ENCODE assay signal across 8 mouse cellular contexts in the genomic region with DNA sequence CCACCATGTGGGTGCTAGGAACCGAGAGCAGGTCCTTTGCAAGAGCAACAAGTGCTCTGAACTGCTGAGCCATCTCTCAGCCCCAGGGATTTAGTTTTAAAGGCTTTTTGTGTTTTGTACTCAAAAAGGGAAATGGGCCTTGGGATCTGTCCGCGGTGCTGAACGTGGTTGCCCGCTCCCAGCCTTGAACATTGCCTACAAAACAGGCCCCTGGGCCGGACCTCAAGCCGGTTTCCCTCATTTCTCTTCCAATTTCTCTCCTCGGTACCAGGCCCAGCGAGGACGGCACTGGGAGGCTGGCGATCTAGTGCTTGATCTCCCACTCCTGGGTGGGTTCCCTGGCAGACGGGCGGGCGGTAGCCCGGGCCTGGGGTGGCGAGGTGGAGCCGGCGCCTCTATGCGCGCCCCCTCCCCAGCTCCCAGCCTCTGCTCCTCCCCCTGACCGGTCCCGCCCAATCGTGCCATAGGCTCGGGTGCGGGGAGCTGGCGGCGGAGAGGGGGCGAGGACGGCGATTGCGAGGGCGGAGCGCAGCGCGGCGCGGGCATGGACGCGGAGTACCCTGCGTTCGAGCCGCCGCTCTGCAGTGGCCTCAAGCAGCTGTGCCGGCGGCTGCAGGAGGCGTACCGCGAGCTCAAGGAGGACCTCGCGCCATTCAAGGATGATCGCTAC. TPM values are rescaled to one million over a fixed set of nuclear protein-coding genes. Genes with fewer than 3 reads are reported as not detected.
DNase-seq lines count a peak whose midpoint lies in the region; ATAC-seq and TF ChIP-seq lines count a peak whose summit lies in the region.
"Not testable (repeated sequence)": the region's sequence is repeated elsewhere in the genome, so short reads cannot be mapped to it uniquely, and the experiment has no call there.

A gene (plus strand): TSS at position 461 of the 670 bp plus-strand sequence.

- DNase-seq in MEL (ENCODE audit: low read depth, low spot score); hindbrain, embryonic 10.5 days (ENCODE audit: low spot score); kidney, postnatal 0 days (ENCODE audit: low spot score); left cerebral cortex, postnatal 4 days: not testable (repeated sequence)
- DNase-seq in cerebellum, postnatal 25 days: peak; percentile 40 to 48

- not testable (repeated sequence) for H3K9me3 ChIP-seq in MEL (replicated peaks; ENCODE audit: insufficient read depth, low read length); forebrain, embryonic 16.5 days (ENCODE audit: control insufficient read depth, low read length); hindbrain, embryonic 10.5 days; kidney, postnatal 0 days (replicated peaks; ENCODE audit: low read length)

- not testable (repeated sequence) for TF ChIP-seq EP300 in MEL (IDR thresholded peaks at IDR 0.05; ENCODE audit: low read depth in 1 of 2, low read length in 2 of 2)

- H3K36me3 ChIP-seq in MEL (ENCODE audit: control insufficient read depth in 1 of 2, insufficient read depth in 2 of 2, low read length in 2 of 2); forebrain, embryonic 16.5 days (ENCODE audit: control insufficient read depth, insufficient read depth); hindbrain, embryonic 10.5 days; kidney, postnatal 0 days (ENCODE audit: insufficient read depth, low read length); small intestine, adult 2 months (ENCODE audit: control insufficient read depth, insufficient read depth, low read length): not testable (repeated sequence)

- TF ChIP-seq RAD21 in MEL (IDR thresholded peaks at IDR 0.05; ENCODE audit: low read depth, low read length): not testable (repeated sequence)

- H3K9ac ChIP-seq in MEL (ENCODE audit: control insufficient read depth, low read depth, low read length, poor library complexity, severe bottlenecking); kidney, postnatal 0 days (ENCODE audit: low read depth, low read length): not testable (repeated sequence)
- H3K9ac ChIP-seq in forebrain, embryonic 16.5 days (replicated peaks; ENCODE audit: low read depth, low read length): 0 out of 2 replicates have a peak within 1 kb of the TSS, but pooled peaks have one; percentile 42

- under 1% methylated on average over 14 of the region's 51 CpGs for WGBS in forebrain, embryonic 16.5 days
- under 1% methylated on average over 23 of the region's 51 CpGs for WGBS in hindbrain, embryonic 10.5 days
- WGBS in kidney, postnatal 0 days: 2% methylated on average over 8 of the region's 51 CpGs
- 5% methylated on average over 22 of the region's 51 CpGs for WGBS in small intestine, adult 2 months

- H3K4me1 ChIP-seq in MEL (ENCODE audit: control insufficient read depth in 1 of 2, insufficient read depth in 2 of 2, low read length in 2 of 2); forebrain, embryonic 16.5 days (replicated peaks; ENCODE audit: control insufficient read depth, insufficient read depth, low read length); hindbrain, embryonic 10.5 days (replicated peaks); kidney, postnatal 0 days (replicated peaks; ENCODE audit: insufficient read depth, low read length); small intestine, adult 2 months (ENCODE audit: control insufficient read depth, insufficient read depth, insufficient read length, low read length): not testable (repeated sequence)

- H3K79me2 ChIP-seq in MEL (ENCODE audit: control insufficient read depth, insufficient read depth, low read length, poor library complexity): not testable (repeated sequence)

- H3K27ac ChIP-seq in MEL (ENCODE audit: control insufficient read depth, low read depth, low read length); forebrain, embryonic 16.5 days (ENCODE audit: low read length); hindbrain, embryonic 10.5 days; kidney, postnatal 0 days; small intestine, adult 2 months (ENCODE audit: insufficient read depth, low read depth, low read length): not testable (repeated sequence)

- H3K27me3 ChIP-seq in MEL (ENCODE audit: control insufficient read depth in 1 of 2, insufficient read depth in 2 of 2, low read length in 2 of 2); forebrain, embryonic 16.5 days (replicated peaks; ENCODE audit: control insufficient read depth, insufficient read depth, low read length); hindbrain, embryonic 10.5 days (ENCODE audit: insufficient read depth, poor library complexity, severe bottlenecking); kidney, postnatal 0 days (ENCODE audit: insufficient read depth, low read length); small intestine, adult 2 months (ENCODE audit: control insufficient read depth, insufficient read depth, low read length): not testable (repeated sequence)

- H3K4me3 ChIP-seq in MEL (ENCODE audit: control insufficient read depth in 1 of 2, insufficient read depth in 1 of 2, low read depth in 2 of 2, low read length in 2 of 2); kidney, postnatal 0 days (replicated peaks; ENCODE audit: low read depth, low read length); small intestine, adult 2 months (ENCODE audit: low read depth, low read length): not testable (repeated sequence)
- H3K4me3 ChIP-seq in forebrain, embryonic 16.5 days (replicated peaks; ENCODE audit: low read length): peak within 1 kb of the TSS; percentile 41
- H3K4me3 ChIP-seq in hindbrain, embryonic 10.5 days: peak within 1 kb of the TSS; percentile 41

- not testable (repeated sequence) for TF ChIP-seq POLR2A in MEL (IDR thresholded peaks at IDR 0.05; ENCODE audit: control insufficient read depth in 1 of 2, insufficient read depth in 1 of 2, low read depth in 1 of 2, low read length in 2 of 2, poor library complexity in 1 of 2); small intestine, adult 2 months (IDR thresholded peaks at IDR 0.05; ENCODE audit: low read depth, low read length)

- TF ChIP-seq CTCF in MEL (IDR thresholded peaks at IDR 0.05 in 2 of 3, conservative IDR thresholded peaks at IDR 0.05 in 1 of 3; ENCODE audit: control insufficient read depth in 1 of 3, insufficient read depth in 1 of 3, low read depth in 2 of 3, low read length in 3 of 3, poor library complexity in 1 of 3, severe bottlenecking in 1 of 3); kidney, postnatal 0 days (IDR thresholded peaks at IDR 0.05; ENCODE audit: low read depth); small intestine, adult 2 months (IDR thresholded peaks at IDR 0.05; ENCODE audit: extremely low read depth, insufficient read length, insufficient replicate concordance, low read depth, low read length): not testable (repeated sequence)

- intact Hi-C loops in left cerebral cortex, postnatal 4 days (cut with DNase I): not testable (repeated sequence)

- peak; percentile 89 for ATAC-seq in forebrain, embryonic 16.5 days
- peak; percentile 40; the same call in 1 of the 2 replicates for ATAC-seq in kidney, postnatal 0 days (replicated peaks; ENCODE audit: low FRiP score, low read depth)
- ATAC-seq in megakaryocyte-erythroid progenitor cell, adult 5-6 weeks (replicated peaks; ENCODE audit: low FRiP score, low TSS enrichment, poor library complexity, severe bottlenecking): peak; percentile 62; the same call in 1 of the 2 replicates

- peak within 1 kb of the TSS; percentile 46 for H3K4me2 ChIP-seq in forebrain, embryonic 16.5 days (ENCODE audit: low read length)
- peak within 1 kb of the TSS; percentile 35; the same call in 1 of the 2 replicates for H3K4me2 ChIP-seq in kidney, postnatal 0 days (ENCODE audit: low read length)

RNA-seq across cellular contexts. Expression of the gene that starts here (rescaled TPM):
- 6.0 and 6.5 TPM in 2 replicates for total RNA-seq in MEL (2012; rRNA removed)
- polyA plus RNA-seq in MEL (2012; ENCODE audit: insufficient read depth in 1 of 2, insufficient read length in 2 of 2, low read depth in 1 of 2, low replicate concordance in 2 of 2, missing spikeins in 1 of 2): 10 to 100 TPM; 10.8 to 25.5 TPM
- 45.5 and 52.4 TPM in 2 replicates for polyA plus RNA-seq in forebrain, embryonic 16.5 days (2015; fragmentation: Nextera tagmentation; extraction: Ambion mirVana)
- polyA plus RNA-seq in hindbrain, embryonic 10.5 days (2016; fragmentation: Nextera tagmentation; extraction: Ambion mirVana): 23.5 and 24.4 TPM in 2 replicates
- polyA plus RNA-seq in kidney, postnatal 0 days (2015; fragmentation: Nextera tagmentation; extraction: Ambion mirVana): 10.0 and 10.5 TPM in 2 replicates
- 10 to 100 TPM; 76.6 to 85.7 TPM for total RNA-seq in left cerebral cortex, postnatal 4 days (2021)
- total RNA-seq in megakaryocyte-erythroid progenitor cell, adult 5-6 weeks (2014; fragmentation: Nextera tagmentation): 9.6 and 11.3 TPM in 2 replicates
- 4.5 and 5.8 TPM in 2 replicates for total RNA-seq in megakaryocyte-erythroid progenitor cell, adult 5-6 weeks (2017)
- polyA plus RNA-seq in small intestine, adult 2 months (2012; rRNA removed): 9.9 and 19.9 TPM in 2 replicates

Comparison
In these comparisons a context has a peak if more than half of its experiments do, and no peak if none do; other contexts are left out.
1. RNA of the gene that starts here (total RNA-seq): 76.6 to 85.7 TPM in left cerebral cortex, postnatal 4 days; 4.5 to 11.3 TPM in megakaryocyte-erythroid progenitor cell, adult 5-6 weeks and 6.0 to 6.5 TPM in MEL; every median in the first group is over 4 times any median in the second.
2. Peak in every context shown above with its lines, with median percentiles within 50 percentile points of each other: ATAC-seq.